Mouse (Mus musculus) kidney, adult 2 months (tissue): Measurements from ENCODE around the gene Esrrg.

Source experiments
- CTCF ChIP-seq: fragments of 200-500 bp; conservative IDR thresholded peaks from 2 replicates; pipeline ENCODE4 v1.5.1; 2011; ENCODE audit warnings: low read depth, mild to moderate bottlenecking, control low read depth, low read length, moderate library complexity, mixed read lengths; ENCODE audit not compliant: insufficient read depth, insufficient read length
- POLR2A ChIP-seq: fragments of 200-500 bp; IDR thresholded peaks from one replicate; pipeline ENCODE4 v1.6.1; 2011; ENCODE audit warnings: low read depth, low read length, control low read depth

GRCm38 (mm10) chr1:188158675-188159074 is 550.1 kb downstream of the Esrrg start:
- TF ChIP-seq CTCF (no peak), POLR2A (no peak)
